Mouse (Mus musculus): ENCODE data around the gene Micu2.

GRCm38 (mm10) chr14:57980776-57981175, 18.3 kb downstream of the Micu2 start:
- TF ChIP-seq CTCF (IDR thresholded peaks at IDR 0.05; ENCODE audit: borderline replicate concordance, insufficient read depth, low read depth, low read length), result no peak
- TF ChIP-seq POLR2A (IDR thresholded peaks at IDR 0.05; ENCODE audit: borderline replicate concordance, insufficient read depth, low read length), result no peak

Measured in cerebellum, adult 2 months (tissue).